Mouse (Mus musculus): ENCODE data around the gene Yif1b. TPM values are rescaled to one million over a fixed set of nuclear protein-coding genes. Genes with fewer than 3 reads are reported as not detected.

Yif1b gene
- polyA plus RNA-seq, 1 experiment from 2014 or later = 83.7 TPM

DNA sequence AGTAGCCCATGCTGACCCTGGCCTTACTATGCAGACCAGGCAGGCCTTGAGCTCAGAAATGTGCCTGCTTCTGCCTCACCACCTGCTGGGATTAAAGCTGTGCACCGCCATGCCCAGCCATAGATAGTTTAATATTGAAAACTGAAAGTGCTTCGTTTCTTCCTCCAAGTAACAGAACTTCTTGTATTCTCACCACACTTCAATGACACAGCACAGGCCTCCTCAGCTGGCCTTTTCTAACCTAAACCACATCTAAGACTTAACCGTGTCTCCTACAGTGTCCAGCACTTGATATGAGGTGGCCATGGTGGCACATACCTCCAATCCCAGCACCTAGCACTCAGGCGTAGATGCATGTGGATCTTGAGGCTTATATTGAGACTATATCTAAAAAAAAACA lies 32.3 kb downstream of the Yif1b start:
- no peaks in the 10 kb centered on the region for H3K27me3 ChIP-seq (replicated peaks; ENCODE audit: control insufficient read depth, insufficient read depth, low read length)
- no peak overlapping the region for H3K9ac ChIP-seq (ENCODE audit: low read depth, low read length)
- ATAC-seq = no peak
- H3K36me3 ChIP-seq (ENCODE audit: control insufficient read depth, insufficient read depth, low read length) = no peaks in the 10 kb centered on the region
- H3K9me3 ChIP-seq (ENCODE audit: control insufficient read depth, low read length) = no peaks in the 10 kb centered on the region
- no peak overlapping the region for H3K4me3 ChIP-seq (ENCODE audit: low read length)
- 73% methylated on average over 4 of the region's 4 CpGs for WGBS
- H3K4me2 ChIP-seq (ENCODE audit: low read depth, low read length) = no peak overlapping the region
- H3K27ac ChIP-seq (ENCODE audit: low read length) = no peak overlapping the region
- H3K4me1 ChIP-seq (ENCODE audit: control insufficient read depth, insufficient read depth, low read length) = peaks cover 41% of the 10 kb centered on the region

DNA sequence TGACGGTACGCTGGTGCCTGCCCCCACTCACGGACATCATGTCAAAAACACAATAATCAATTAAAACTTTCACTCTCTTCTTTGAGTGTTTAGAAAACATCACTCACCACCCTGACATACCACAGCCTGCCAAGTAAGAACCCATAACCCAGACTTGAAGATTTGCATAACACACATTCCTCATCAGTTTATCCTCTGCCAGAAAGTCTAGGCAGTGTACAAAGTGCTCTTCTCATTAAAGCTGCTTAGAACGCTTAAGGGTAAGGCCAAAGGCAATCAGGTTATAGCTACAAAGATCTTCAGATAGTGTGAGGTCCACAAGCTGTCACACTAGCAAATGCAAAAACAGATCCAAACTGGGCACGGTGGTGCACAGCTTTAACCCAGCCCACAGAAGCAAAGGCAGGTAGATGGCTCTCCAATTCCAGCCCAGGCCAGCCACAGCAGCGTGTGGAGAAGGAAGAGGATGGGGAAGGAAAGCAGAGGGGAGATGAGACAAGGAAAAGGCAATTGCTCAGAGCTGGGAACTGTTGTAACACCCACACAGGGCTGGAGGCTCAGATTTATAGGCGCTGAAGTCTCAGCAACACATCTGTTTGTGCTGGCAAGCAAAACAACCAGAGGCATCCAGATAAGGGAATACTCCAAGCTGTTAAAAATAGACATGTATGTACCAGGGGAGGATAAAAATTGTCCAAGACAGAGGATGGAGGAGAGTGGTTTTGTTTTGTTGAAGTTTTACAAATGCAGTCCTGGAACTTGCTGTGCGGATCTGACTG lies 33.7 kb downstream of the Yif1b start:
- H3K9ac ChIP-seq (ENCODE audit: low read depth, low read length) = no peak overlapping the region

DNA sequence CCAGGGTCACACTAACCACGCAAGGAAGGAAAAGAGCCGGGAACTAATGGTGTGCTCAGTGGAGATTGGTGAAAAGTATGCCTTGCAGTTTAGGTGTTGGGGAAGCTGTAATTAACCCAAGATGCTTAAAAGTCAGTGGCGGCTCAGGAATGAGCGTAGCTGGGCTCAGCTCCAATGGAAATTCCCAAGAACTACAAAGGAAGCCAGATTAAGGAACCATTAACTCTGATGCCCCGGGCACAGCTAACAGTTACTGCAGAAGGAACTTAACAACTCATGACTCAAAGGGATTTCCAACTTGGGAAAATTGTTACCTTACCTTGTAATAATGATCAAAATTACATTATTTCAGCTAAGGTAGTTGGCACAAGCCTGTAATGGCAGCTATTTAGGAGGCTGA lies 38.6 kb downstream of the Yif1b start:
- H3K9me3 ChIP-seq (ENCODE audit: control insufficient read depth, low read length) = no peaks in the 10 kb centered on the region
- ATAC-seq = no peak
- H3K4me1 ChIP-seq (ENCODE audit: control insufficient read depth, insufficient read depth, low read length) = peaks cover 39% of the 10 kb centered on the region
- H3K4me3 ChIP-seq (ENCODE audit: low read length) = no peak overlapping the region
- H3K9ac ChIP-seq (ENCODE audit: low read depth, low read length) = no peak overlapping the region
- peak overlapping the region; percentile 7; the same call in 1 of the 2 replicates for H3K27ac ChIP-seq (ENCODE audit: low read length)
- H3K27me3 ChIP-seq (replicated peaks; ENCODE audit: control insufficient read depth, insufficient read depth, low read length) = no peaks in the 10 kb centered on the region
- H3K36me3 ChIP-seq (ENCODE audit: control insufficient read depth, insufficient read depth, low read length) = no peaks in the 10 kb centered on the region
- no peak overlapping the region for H3K4me2 ChIP-seq (ENCODE audit: low read depth, low read length)
- WGBS = 73% methylated on average over 5 of the region's 5 CpGs

More for the DNA sequence above, 33.7 kb downstream of the Yif1b start:
- Histone ChIP-seq H3K4me2 (ENCODE audit: low read depth, low read length) (no peak overlapping the region), H3K27me3 (replicated peaks; ENCODE audit: control insufficient read depth, insufficient read depth, low read length) (no peaks in the 10 kb centered on the region), H3K4me1 (ENCODE audit: control insufficient read depth, insufficient read depth, low read length) (peaks cover 41% of the 10 kb centered on the region), H3K4me3 (ENCODE audit: low read length) (no peak overlapping the region), H3K36me3 (ENCODE audit: control insufficient read depth, insufficient read depth, low read length) (no peaks in the 10 kb centered on the region), H3K27ac (ENCODE audit: low read length) (peak overlapping the region; percentile 73), H3K9me3 (ENCODE audit: control insufficient read depth, low read length) (no peaks in the 10 kb centered on the region)
- peak; percentile 6; the same call in 1 of the 2 replicates for ATAC-seq
- WGBS = 52% methylated on average over 8 of the region's 8 CpGs

DNA sequence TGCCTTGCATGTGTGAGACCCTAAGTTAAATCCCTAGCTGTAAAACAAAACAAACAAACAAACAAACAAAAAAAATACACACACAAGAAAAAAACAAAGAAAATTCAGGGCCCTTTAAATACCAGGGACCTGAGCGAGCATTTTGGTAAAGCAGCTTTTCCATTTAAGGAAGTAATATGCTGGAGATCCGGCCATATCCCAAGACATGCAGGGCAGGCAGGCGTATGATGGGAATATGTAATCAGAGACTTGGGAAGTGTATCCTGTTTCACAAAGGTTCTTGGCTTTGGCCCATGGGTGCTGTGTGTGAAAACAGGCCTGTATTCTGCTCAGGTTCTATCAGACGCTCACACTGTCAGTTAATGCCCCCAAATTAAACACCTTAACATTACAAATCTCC lies 39.4 kb downstream of the Yif1b start:
- WGBS = 69% methylated on average over 4 of the region's 4 CpGs

DNA sequence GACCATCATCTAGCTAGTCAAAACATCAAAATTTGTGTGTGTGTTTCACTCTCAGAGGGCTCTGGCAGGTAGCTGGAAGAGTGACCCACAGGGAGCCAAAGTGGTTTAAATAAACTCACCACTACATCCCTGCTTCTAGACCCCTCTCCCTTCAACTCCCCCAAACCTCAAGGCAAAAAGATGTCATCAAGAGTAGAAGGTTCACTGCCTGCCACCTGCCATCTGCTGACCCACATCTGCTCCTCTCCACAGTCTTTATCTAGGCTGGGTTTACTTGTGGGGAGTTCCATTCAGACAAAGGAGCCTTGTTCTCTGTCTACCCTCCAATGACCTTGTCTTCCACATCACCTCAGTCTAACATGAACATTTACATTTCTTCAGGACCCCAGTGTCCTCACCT lies 41.1 kb downstream of the Yif1b start:
- Histone ChIP-seq H3K4me2 (ENCODE audit: low read depth, low read length) (peak overlapping the region; percentile 90), H3K4me3 (ENCODE audit: low read length) (peak overlapping the region; percentile 75), H3K36me3 (ENCODE audit: control insufficient read depth, insufficient read depth, low read length) (no peaks in the 10 kb centered on the region), H3K27me3 (replicated peaks; ENCODE audit: control insufficient read depth, insufficient read depth, low read length) (no peaks in the 10 kb centered on the region), H3K27ac (ENCODE audit: low read length) (peak overlapping the region; percentile 92; the same call in 1 of the 2 replicates), H3K9ac (ENCODE audit: low read depth, low read length) (no peak overlapping the region), H3K9me3 (ENCODE audit: control insufficient read depth, low read length) (no peaks in the 10 kb centered on the region), H3K4me1 (ENCODE audit: control insufficient read depth, insufficient read depth, low read length) (peaks cover 33% of the 10 kb centered on the region)
- ATAC-seq = no peak

More for the DNA sequence above, 39.4 kb downstream of the Yif1b start:
- Histone ChIP-seq H3K36me3 (ENCODE audit: control insufficient read depth, insufficient read depth, low read length) (no peaks in the 10 kb centered on the region), H3K4me3 (ENCODE audit: low read length) (no peak overlapping the region), H3K27me3 (replicated peaks; ENCODE audit: control insufficient read depth, insufficient read depth, low read length) (no peaks in the 10 kb centered on the region), H3K9me3 (ENCODE audit: control insufficient read depth, low read length) (no peaks in the 10 kb centered on the region), H3K27ac (ENCODE audit: low read length) (no peak overlapping the region), H3K9ac (ENCODE audit: low read depth, low read length) (no peak overlapping the region), H3K4me2 (ENCODE audit: low read depth, low read length) (no peak overlapping the region), H3K4me1 (ENCODE audit: control insufficient read depth, insufficient read depth, low read length) (peaks cover 42% of the 10 kb centered on the region)
- ATAC-seq = no peak

DNA sequence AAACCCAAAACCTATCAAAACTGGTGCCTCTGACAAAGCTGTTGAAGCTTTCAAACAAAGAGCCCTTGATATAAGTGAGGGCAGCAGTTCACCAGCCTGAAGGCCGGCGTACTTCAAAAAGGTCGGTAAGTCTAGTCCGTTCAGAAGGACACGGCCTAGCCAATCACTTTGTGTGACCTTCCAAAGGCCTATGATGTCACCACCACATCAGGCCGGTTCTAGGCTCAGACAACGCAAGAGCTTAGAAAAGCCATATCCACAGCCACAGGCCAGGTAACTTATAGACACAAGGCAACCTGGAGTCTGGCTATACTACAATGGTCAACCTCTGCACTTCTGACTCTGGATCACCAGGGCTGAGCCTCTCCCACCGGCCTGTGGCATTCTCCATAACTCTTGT lies 41.8 kb downstream of the Yif1b start:
- H3K27me3 ChIP-seq (replicated peaks; ENCODE audit: control insufficient read depth, insufficient read depth, low read length) = no peaks in the 10 kb centered on the region
- H3K4me1 ChIP-seq (ENCODE audit: control insufficient read depth, insufficient read depth, low read length) = peaks cover 33% of the 10 kb centered on the region
- peak overlapping the region; percentile 91 for H3K9ac ChIP-seq (ENCODE audit: low read depth, low read length)
- no peaks in the 10 kb centered on the region for H3K9me3 ChIP-seq (ENCODE audit: control insufficient read depth, low read length)
- H3K4me2 ChIP-seq (ENCODE audit: low read depth, low read length) = peak overlapping the region; percentile 90
- H3K4me3 ChIP-seq (ENCODE audit: low read length) = peak overlapping the region; percentile 75
- no peak; the same call in 1 of the 2 replicates for ATAC-seq
- WGBS = 26% methylated on average over 8 of the region's 8 CpGs
- H3K27ac ChIP-seq (ENCODE audit: low read length) = peak overlapping the region; percentile 92
- H3K36me3 ChIP-seq (ENCODE audit: control insufficient read depth, insufficient read depth, low read length) = no peaks in the 10 kb centered on the region

DNA sequence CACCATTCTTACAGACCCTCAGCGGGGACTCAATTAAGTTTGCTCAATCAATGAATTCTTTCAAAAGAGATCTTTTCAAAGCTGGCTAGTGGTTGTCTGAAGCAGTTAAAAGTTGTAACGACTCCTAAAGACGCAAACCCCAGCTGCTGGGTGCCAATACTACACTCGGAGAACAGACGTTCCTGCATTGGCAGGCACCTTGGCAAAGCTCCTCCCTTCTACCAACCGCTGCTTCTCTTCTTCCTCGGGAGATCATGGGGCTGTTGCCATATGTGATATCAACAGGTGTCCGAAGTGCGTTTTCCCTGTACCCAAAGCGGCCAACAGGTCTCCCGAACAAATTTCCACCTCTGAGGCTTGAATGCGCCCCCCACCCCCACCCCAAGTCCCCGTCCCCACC lies 42.7 kb downstream of the Yif1b start:
- Histone ChIP-seq H3K4me3 (ENCODE audit: low read length) (peak overlapping the region; percentile 75), H3K27me3 (replicated peaks; ENCODE audit: control insufficient read depth, insufficient read depth, low read length) (no peaks in the 10 kb centered on the region), H3K4me2 (ENCODE audit: low read depth, low read length) (peak overlapping the region; percentile 90), H3K4me1 (ENCODE audit: control insufficient read depth, insufficient read depth, low read length) (peaks cover 33% of the 10 kb centered on the region), H3K9ac (ENCODE audit: low read depth, low read length) (peak overlapping the region; percentile 91), H3K9me3 (ENCODE audit: control insufficient read depth, low read length) (no peaks in the 10 kb centered on the region), H3K27ac (ENCODE audit: low read length) (peak overlapping the region; percentile 92), H3K36me3 (ENCODE audit: control insufficient read depth, insufficient read depth, low read length) (no peaks in the 10 kb centered on the region)
- peak; percentile 9; the same call in 1 of the 2 replicates for ATAC-seq
- 11% methylated on average over 13 of the region's 13 CpGs for WGBS

DNA sequence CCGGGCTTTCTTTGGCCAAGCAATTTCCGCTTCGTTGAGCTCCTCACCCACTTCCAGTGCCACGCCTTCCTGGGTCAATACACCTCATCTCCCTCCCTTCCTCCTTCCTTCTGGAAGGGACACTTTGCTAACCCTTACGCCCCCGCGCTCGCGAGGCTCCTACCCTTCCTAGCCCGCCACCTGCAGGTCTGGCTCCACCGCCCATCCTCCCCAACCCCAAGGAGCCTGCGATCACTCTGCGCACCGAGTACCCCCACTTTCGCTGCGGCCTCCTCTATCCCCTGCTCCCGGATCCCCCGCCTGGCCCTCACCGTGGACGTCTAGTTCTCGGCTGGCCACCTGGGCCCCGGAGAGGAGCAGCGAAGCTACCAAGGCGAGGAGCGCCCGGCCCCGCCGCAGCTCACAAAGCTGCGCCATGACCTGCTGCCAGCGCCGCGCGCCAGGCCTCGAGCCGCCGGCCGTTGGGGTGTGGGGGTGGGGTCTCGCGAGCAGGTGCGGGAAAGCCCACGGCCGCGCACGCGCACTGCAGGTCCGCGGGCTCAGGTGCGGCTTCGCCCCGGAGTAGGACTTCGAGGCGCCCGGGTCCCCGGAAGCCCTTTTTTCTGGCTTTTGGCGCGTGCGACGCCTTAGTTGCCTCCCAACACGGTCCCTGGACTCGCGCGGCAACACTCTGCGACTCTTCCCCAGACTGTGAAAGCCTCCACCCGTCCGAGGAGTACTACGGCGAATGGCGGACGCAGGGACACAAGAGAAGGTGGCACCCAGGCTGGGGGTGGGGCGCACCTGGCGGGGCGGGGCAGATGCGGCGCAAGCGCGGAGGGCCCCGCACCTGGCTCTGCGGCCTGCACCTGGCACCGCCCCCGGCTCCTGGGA lies 43.3 kb downstream of the Yif1b start, which contains the start of gene Spint2:
Gene Spint2, minus strand, starts transcription at position 712 of the 873 bp plus-strand sequence.
- peak within 1 kb of the TSS; percentile 91 for H3K9ac ChIP-seq (ENCODE audit: low read depth, low read length)
- peak within 1 kb of the TSS; percentile 90 for H3K4me2 ChIP-seq (ENCODE audit: low read depth, low read length)
- no peaks in the 10 kb centered on the region for H3K9me3 ChIP-seq (ENCODE audit: control insufficient read depth, low read length)
- peak within 1 kb of the TSS; percentile 75 for H3K4me3 ChIP-seq (ENCODE audit: low read length)
- peaks cover 28% of the 10 kb centered on the region for H3K4me1 ChIP-seq (ENCODE audit: control insufficient read depth, insufficient read depth, low read length)
- under 1% methylated on average over 79 of the region's 80 CpGs for WGBS
- H3K27me3 ChIP-seq (replicated peaks; ENCODE audit: control insufficient read depth, insufficient read depth, low read length) = no peaks in the 10 kb centered on the region
- ATAC-seq = peak; percentile 91
- peak within 1 kb of the TSS; percentile 92 for H3K27ac ChIP-seq (ENCODE audit: low read length)
- H3K36me3 ChIP-seq (ENCODE audit: control insufficient read depth, insufficient read depth, low read length) = no peaks in the 10 kb centered on the region

DNA sequence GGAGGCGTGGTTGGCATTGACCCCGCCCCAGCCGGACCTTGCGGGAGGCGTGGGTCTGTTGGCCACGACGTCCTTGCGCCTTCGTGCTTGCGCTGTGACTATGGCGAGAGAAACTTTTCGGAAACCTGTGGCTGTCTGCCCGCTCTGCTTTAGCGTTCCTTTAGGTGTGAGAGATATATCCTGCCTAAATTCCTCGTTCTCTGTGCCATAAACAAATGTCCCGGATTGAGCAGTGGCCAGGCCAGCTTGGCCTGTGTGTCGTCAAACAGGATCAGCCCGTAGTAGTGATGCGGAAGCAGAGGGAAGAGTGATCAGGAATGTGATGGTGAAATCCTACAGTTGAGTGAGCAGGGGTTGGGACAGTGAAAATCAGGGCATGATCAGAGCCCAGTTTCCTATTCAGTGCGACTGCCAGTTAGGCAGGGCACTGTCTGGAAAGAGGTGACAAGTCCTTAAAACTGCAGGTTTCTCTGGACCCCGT lies 44.0 kb downstream of the Yif1b start:
- Histone ChIP-seq H3K27ac (ENCODE audit: low read length) (peak overlapping the region; percentile 34), H3K36me3 (ENCODE audit: control insufficient read depth, insufficient read depth, low read length) (no peaks in the 10 kb centered on the region), H3K9ac (ENCODE audit: low read depth, low read length) (peak overlapping the region; percentile 91), H3K27me3 (replicated peaks; ENCODE audit: control insufficient read depth, insufficient read depth, low read length) (no peaks in the 10 kb centered on the region), H3K4me3 (ENCODE audit: low read length) (peak overlapping the region; percentile 75), H3K4me2 (ENCODE audit: low read depth, low read length) (peak overlapping the region; percentile 90), H3K4me1 (ENCODE audit: control insufficient read depth, insufficient read depth, low read length) (peaks cover 22% of the 10 kb centered on the region), H3K9me3 (ENCODE audit: control insufficient read depth, low read length) (no peaks in the 10 kb centered on the region)
- 8% methylated on average over 21 of the region's 21 CpGs for WGBS
- ATAC-seq = peak; percentile 69
